Mouse (Mus musculus) neural tube, embryonic 12.5 days (tissue): Measurements from ENCODE around the gene Ackr3. TPM values are rescaled to one million over a fixed set of nuclear protein-coding genes. Genes with fewer than 3 reads are reported as not detected.

Experiments
- ATAC-seq: fragments of 200-750 bp; cut with Nextera tagmentation; 2 replicates; pipeline ENCODE4 v1.8.0; 2017; ENCODE audit warnings: low read depth, mild to moderate bottlenecking, moderate TSS enrichment, moderate library complexity; ENCODE audit not compliant: low FRiP score
- H3K27ac ChIP-seq: fragments of 300-500 bp; sonication (generic); 2 replicates; pipeline ENCODE4 v1.5.1; 2016
- H3K27me3 ChIP-seq: fragments of 300-500 bp; sonication (generic); replicated peaks from 2 replicates; pipeline ENCODE4 v1.6.1; 2016; ENCODE audit warnings: mild to moderate bottlenecking
- H3K36me3 ChIP-seq: fragments of 300-500 bp; sonication (generic); 2 replicates; pipeline ENCODE4 v1.6.1; 2016; ENCODE audit warnings: mild to moderate bottlenecking
- H3K4me1 ChIP-seq: fragments of 300-500 bp; sonication (generic); 2 replicates; pipeline ENCODE4 v1.6.1; 2016
- H3K4me2 ChIP-seq: fragments of 300-500 bp; sonication (generic); replicated peaks from 2 replicates; pipeline ENCODE4 v1.6.1; 2016; ENCODE audit warnings: mild to moderate bottlenecking
- H3K4me3 ChIP-seq: fragments of 300-500 bp; sonication (generic); 2 replicates; pipeline ENCODE4 v1.5.1; 2016
- H3K9ac ChIP-seq: fragments of 300-500 bp; sonication (generic); 2 replicates; pipeline ENCODE4 v1.6.1; 2016; ENCODE audit warnings: mild to moderate bottlenecking
- H3K9me3 ChIP-seq: fragments of 300-500 bp; sonication (generic); 2 replicates; pipeline ENCODE4 v1.6.1; 2016; ENCODE audit warnings: mild to moderate bottlenecking
- WGBS: fragments of 180-500 bp; shearing (Covaris S2); methylation state at CpG from one replicate; pipeline ENCODE4 v1.1.7; 2016; 5-methylcytosine and 5-hydroxymethylcytosine counted together
- polyA plus RNA-seq: library from polyadenylated mRNA; unstranded; fragments of >200 nt; fragmentation: Nextera tagmentation; extraction: Ambion mirVana; gene quantifications from 2 replicates; pipeline ENCODE4 v1.2.1, GENCODE M21; 2016

The Ackr3 gene
- polyA plus RNA-seq, 1 experiment from 2014 or later: 38.0 TPM

DNA sequence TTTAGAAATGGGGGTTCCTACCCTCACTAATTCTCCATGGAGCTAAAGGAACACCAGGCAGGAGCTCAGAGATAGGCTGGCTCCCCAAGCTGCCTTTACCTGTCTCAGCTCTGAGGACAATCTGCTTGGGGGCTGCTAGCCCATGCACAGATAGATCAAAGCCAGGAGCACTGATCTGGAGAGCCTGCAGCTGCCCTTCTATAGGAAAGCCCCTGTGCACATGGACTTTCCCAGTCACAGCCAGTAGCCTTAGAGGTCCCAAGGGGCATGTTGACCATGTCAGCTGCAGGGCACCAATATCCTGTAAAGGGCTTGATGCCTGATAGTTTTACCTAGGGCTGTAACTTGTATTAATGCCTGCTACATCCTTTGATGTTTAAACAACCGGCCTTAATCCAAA, 12.6 kb downstream of the Ackr3 start:
- Histone ChIP-seq H3K4me1 (peaks cover 33% of the 10 kb centered on the region), H3K4me2 (no peak overlapping the region), H3K27ac (no peak overlapping the region), H3K9ac (no peak overlapping the region), H3K27me3 (no peaks in the 10 kb centered on the region), H3K4me3 (no peak overlapping the region), H3K36me3 (peaks cover 46% of the 10 kb centered on the region), H3K9me3 (no peaks in the 10 kb centered on the region)
- no peak for ATAC-seq
- 72% methylated on average over 1 of the region's 1 CpGs for WGBS

DNA sequence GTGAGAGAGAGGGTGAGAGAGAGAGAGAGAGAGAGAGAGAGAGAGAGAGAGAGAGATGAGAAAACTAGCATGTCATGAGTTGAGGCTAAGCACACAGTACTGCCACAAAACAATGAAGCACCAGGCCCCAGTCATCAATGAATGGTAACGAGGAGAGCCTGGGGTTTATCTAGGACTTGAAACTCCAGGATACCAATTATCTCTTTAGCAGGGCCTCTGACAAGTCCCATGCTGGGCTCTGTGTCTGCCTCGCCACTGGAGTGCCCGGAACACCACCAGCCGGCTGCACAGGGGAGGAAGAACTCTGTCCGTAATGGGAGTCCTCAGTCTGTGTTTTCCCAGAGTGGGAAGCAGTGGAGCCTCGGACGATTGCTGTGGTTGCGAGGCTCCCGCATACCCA, 16.5 kb downstream of the Ackr3 start:
- no peaks in the 10 kb centered on the region for H3K27me3 ChIP-seq
- H3K36me3 ChIP-seq: peaks cover 15% of the 10 kb centered on the region
- no peak overlapping the region for H3K9ac ChIP-seq
- peaks cover 57% of the 10 kb centered on the region for H3K4me1 ChIP-seq
- H3K27ac ChIP-seq: no peak overlapping the region
- no peak overlapping the region for H3K4me3 ChIP-seq
- 0 out of 2 replicates have a peak overlapping the region, but pooled peaks have one; percentile 1 for H3K4me2 ChIP-seq
- no peak for ATAC-seq
- no peaks in the 10 kb centered on the region for H3K9me3 ChIP-seq
- 15% methylated on average over 9 of the region's 9 CpGs for WGBS

DNA sequence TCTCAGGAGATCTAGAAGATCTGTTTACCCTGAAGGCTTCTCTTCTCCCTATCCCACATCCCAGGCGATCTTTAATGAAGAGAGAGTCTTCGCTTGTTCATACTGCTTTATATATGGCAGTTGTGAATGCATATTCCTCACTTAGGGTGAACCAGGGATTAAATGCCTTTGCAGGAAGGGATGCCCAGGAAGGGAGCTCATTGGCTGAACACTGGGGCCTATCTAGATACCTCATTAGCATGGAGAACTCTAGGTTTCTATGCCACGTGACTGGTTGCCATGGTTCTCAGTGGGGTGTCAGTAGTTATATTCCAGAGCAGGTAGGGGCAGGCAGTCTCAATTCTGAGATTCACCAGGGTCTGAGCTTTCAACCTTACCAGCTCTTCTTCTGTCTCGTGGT, 17.1 kb downstream of the Ackr3 start:
- H3K9ac ChIP-seq: no peak overlapping the region
- WGBS: 57% methylated on average over 4 of the region's 4 CpGs
- H3K27ac ChIP-seq: no peak overlapping the region
- H3K27me3 ChIP-seq: no peaks in the 10 kb centered on the region
- H3K9me3 ChIP-seq: no peaks in the 10 kb centered on the region
- peaks cover 62% of the 10 kb centered on the region for H3K4me1 ChIP-seq
- ATAC-seq: no peak
- 0 out of 2 replicates have a peak overlapping the region, but pooled peaks have one; percentile 43 for H3K4me2 ChIP-seq
- no peak overlapping the region for H3K4me3 ChIP-seq
- H3K36me3 ChIP-seq: peaks cover 10% of the 10 kb centered on the region

DNA sequence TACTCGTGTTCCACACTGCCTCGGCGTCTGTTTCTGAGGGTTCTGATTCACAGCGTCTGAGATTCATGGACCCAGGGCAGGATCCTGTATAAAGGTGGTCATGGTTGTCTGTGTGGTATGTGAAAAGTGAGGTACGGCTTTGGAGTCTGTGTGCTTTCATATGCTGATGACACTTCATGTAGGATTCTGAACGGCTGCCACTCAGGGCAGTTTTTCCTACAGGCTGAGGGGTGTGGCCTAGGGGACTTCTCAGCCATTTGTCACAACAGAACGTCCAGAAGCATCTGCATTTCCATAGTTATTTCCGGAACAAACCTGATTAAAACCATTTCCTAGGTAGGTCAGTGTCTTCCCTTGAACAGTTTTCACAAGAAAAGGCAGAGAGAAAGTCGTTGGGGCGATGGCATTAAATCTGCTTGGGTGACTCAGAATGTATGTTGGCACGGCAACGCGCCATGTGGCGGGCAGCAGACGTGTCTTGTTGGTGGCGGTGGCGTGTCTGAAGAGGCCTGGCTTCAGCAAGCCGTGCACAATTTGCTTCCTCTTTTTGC, 18.1 kb downstream of the Ackr3 start:
- Histone ChIP-seq H3K9ac (no peak overlapping the region), H3K4me1 (peaks cover 64% of the 10 kb centered on the region), H3K27me3 (no peaks in the 10 kb centered on the region), H3K9me3 (no peaks in the 10 kb centered on the region), H3K27ac (peak overlapping the region; percentile 42; the same call in 1 of the 2 replicates), H3K36me3 (peaks cover 3% of the 10 kb centered on the region; the same call in 1 of the 2 replicates), H3K4me2 (peak overlapping the region; percentile 43), H3K4me3 (no peak overlapping the region)
- 22% methylated on average over 18 of the region's 18 CpGs for WGBS
- ATAC-seq: peak; percentile 87

DNA sequence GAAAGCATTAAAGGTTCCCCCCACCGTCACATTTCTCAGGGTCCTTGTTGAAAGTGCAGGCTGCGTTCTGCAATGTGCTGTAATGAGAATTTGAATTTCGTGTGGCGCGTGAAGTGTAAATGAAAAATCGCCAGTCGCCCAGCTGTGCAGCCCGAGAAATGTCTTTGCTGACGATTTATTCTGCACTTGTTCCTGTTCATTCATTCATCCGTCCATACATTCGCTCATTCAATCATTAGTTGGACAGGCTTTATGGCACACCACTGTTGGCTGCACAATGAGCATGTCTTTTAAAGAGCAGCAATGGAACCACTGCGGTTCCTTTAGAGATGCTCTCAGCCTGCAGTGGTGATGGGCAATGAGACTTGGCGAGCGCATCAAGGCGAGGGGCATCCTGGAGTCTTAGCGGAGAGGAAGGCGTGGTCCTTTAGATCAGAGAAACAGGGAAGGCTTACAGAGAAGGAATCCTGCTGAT, 18.7 kb downstream of the Ackr3 start:
- Histone ChIP-seq H3K27ac (peak overlapping the region; percentile 47; the same call in 1 of the 2 replicates), H3K4me2 (peak overlapping the region; percentile 43), H3K4me3 (no peak overlapping the region), H3K4me1 (peaks cover 66% of the 10 kb centered on the region), H3K27me3 (no peaks in the 10 kb centered on the region), H3K9me3 (no peaks in the 10 kb centered on the region), H3K36me3 (no peaks in the 10 kb centered on the region), H3K9ac (no peak overlapping the region)
- peak; percentile 65 for ATAC-seq
- 26% methylated on average over 17 of the region's 17 CpGs for WGBS

DNA sequence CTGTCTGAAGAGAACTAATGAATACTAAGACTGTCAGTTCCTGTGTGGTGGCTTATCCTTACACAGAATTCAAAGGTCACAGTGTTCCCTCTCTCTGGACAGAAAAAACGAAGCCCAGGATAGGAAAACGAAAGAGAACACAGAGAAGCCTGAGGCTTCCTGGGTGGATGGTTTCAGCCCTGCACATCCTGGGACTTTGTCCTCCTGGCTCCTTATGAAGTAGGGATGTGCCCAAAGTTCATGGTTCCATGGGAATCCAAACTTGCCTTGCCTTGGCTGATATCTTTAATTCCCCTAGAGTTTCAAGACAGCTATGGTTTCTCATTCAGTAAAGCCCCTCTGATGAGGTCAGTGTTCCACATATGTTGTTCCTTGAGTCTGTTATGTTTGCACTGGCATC, 19.2 kb downstream of the Ackr3 start:
- no peak for ATAC-seq
- H3K36me3 ChIP-seq: no peaks in the 10 kb centered on the region

DNA sequence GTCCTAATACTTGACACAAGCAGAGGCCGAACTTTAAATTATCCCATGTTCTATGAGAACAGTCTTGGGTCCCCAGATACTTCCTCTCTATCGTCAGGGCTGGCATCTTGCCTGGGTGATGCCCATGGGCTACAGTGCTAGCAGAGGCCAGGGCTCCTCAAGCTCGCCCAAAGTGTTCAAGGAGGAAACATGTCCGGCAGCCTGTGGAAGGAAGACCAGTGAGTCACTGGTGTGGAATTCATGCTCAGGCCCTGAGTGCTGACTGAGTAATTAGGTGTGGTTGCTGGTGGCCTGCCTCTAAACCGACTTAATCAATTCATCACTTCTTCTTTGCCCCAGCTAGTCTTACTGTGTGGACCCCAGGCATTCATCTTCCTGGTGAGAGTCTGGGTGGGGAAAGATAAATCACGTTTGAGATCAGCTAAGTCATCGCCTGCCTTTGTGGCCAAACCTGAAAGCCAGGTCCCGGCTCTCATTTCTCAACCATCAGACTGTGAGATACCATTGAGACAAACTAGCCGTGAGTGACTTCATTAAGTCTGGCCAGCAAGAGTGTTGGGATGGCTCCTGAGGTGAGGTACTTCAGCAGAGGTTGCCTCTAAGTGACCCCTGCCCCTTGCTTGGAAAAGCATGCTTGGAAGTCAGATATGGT, 21.9 kb downstream of the Ackr3 start:
- no peak for ATAC-seq

More for the DNA sequence above, 19.2 kb downstream of the Ackr3 start:
- WGBS: 43% methylated on average over 2 of the region's 2 CpGs
- Histone ChIP-seq H3K4me1 (peaks cover 71% of the 10 kb centered on the region), H3K4me3 (no peak overlapping the region), H3K9ac (no peak overlapping the region), H3K27ac (0 out of 2 replicates have a peak overlapping the region, but pooled peaks have one; percentile 47), H3K27me3 (no peaks in the 10 kb centered on the region), H3K9me3 (no peaks in the 10 kb centered on the region), H3K4me2 (peak overlapping the region; percentile 43; the same call in 1 of the 2 replicates)

DNA sequence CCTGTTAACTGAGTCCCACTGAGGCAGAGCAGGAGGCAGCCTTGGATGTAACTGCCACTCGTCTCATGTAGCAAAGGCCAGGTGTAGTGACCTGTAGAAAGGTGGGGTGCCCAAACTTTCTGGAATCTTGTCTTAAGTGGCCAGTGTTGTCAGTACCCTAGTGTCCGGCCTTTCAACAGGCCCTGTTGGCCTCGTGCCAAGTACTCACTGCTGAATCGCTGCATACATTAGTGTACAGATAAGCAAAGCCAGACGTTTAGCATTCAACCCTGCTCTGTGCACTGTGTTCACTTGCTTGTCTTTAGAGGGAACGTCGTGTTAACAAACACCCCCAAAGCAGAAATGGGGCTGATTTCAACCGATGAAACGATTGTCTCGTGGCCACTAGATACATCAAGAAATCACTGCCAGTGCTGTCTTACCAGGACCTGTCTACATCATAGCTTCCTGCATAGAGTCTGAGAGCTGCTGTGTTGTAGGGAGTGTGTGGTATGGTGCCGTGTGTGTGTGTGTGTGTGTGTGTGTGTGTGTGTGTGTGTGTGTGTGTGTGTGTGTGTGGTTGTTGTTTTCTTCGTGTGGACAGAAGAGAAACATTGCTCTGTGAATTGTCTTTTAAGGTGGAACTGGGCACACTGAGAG, 24.0 kb downstream of the Ackr3 start:
- no peaks in the 10 kb centered on the region for H3K9me3 ChIP-seq
- ATAC-seq: peak; percentile 70
- H3K27me3 ChIP-seq: no peaks in the 10 kb centered on the region
- H3K4me3 ChIP-seq: no peak overlapping the region
- no peak overlapping the region for H3K27ac ChIP-seq
- WGBS: 41% methylated on average over 12 of the region's 12 CpGs
- peaks cover 49% of the 10 kb centered on the region for H3K4me1 ChIP-seq
- H3K4me2 ChIP-seq: 0 out of 2 replicates have a peak overlapping the region, but pooled peaks have one; percentile 22
- no peak overlapping the region for H3K9ac ChIP-seq
- H3K36me3 ChIP-seq: no peaks in the 10 kb centered on the region

More for the DNA sequence above, 21.9 kb downstream of the Ackr3 start:
- H3K27me3 ChIP-seq: no peaks in the 10 kb centered on the region
- peaks cover 68% of the 10 kb centered on the region for H3K4me1 ChIP-seq
- H3K4me3 ChIP-seq: no peak overlapping the region
- H3K27ac ChIP-seq: no peak overlapping the region
- H3K4me2 ChIP-seq: no peak overlapping the region
- H3K36me3 ChIP-seq: no peaks in the 10 kb centered on the region
- H3K9ac ChIP-seq: no peak overlapping the region
- 63% methylated on average over 9 of the region's 9 CpGs for WGBS
- H3K9me3 ChIP-seq: no peaks in the 10 kb centered on the region

DNA sequence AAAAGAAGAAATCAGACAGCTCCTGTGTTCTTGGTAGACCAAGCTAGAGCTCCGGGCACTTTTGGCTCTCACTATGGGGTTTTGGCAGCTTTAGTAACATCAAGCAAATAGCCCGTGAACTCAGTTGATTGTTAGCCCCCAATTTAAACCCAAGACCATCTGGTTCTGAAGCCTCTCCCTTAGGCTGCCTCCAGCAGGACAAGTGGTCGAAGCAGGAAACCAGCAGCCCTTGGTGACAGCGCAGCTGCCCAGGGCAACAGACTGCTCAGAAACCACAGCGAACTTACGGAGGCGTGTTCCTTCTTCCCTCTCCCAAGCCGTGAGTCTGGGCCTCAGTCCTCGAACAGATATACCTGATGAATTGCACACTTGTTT, 24.5 kb downstream of the Ackr3 start:
- Histone ChIP-seq H3K27me3 (no peaks in the 10 kb centered on the region), H3K27ac (no peak overlapping the region), H3K4me3 (no peak overlapping the region), H3K4me2 (0 out of 2 replicates have a peak overlapping the region, but pooled peaks have one; percentile 22), H3K36me3 (no peaks in the 10 kb centered on the region), H3K9me3 (no peaks in the 10 kb centered on the region), H3K4me1 (peaks cover 44% of the 10 kb centered on the region), H3K9ac (no peak overlapping the region)
- peak; percentile 48 for ATAC-seq
- WGBS: 26% methylated on average over 9 of the region's 9 CpGs

DNA sequence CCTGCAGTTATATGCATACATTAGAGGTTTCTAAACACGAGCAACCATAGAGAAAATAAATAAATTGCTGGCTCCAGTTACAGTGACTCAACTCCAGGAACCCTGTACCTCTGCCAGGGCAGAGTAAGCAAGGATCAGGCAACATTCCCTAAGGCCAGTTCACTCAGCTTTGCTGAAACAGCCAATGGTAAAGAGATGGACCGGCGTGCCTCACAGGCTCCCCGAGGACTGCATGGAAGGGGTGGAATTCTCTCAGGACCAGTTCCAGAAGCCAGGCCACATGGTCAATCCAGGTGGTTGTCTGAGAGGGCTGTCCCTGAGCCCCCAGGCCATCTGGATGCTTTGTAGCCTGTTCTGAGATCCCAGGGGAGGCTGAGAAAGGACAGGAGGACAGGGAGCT, 26.8 kb downstream of the Ackr3 start:
- no peaks in the 10 kb centered on the region for H3K36me3 ChIP-seq
- H3K27ac ChIP-seq: no peak overlapping the region
- WGBS: 69% methylated on average over 4 of the region's 4 CpGs
- no peaks in the 10 kb centered on the region for H3K27me3 ChIP-seq
- no peaks in the 10 kb centered on the region for H3K9me3 ChIP-seq
- no peak for ATAC-seq
- H3K4me3 ChIP-seq: no peak overlapping the region
- no peak overlapping the region for H3K9ac ChIP-seq
- H3K4me2 ChIP-seq: no peak overlapping the region
- peaks cover 23% of the 10 kb centered on the region for H3K4me1 ChIP-seq

DNA sequence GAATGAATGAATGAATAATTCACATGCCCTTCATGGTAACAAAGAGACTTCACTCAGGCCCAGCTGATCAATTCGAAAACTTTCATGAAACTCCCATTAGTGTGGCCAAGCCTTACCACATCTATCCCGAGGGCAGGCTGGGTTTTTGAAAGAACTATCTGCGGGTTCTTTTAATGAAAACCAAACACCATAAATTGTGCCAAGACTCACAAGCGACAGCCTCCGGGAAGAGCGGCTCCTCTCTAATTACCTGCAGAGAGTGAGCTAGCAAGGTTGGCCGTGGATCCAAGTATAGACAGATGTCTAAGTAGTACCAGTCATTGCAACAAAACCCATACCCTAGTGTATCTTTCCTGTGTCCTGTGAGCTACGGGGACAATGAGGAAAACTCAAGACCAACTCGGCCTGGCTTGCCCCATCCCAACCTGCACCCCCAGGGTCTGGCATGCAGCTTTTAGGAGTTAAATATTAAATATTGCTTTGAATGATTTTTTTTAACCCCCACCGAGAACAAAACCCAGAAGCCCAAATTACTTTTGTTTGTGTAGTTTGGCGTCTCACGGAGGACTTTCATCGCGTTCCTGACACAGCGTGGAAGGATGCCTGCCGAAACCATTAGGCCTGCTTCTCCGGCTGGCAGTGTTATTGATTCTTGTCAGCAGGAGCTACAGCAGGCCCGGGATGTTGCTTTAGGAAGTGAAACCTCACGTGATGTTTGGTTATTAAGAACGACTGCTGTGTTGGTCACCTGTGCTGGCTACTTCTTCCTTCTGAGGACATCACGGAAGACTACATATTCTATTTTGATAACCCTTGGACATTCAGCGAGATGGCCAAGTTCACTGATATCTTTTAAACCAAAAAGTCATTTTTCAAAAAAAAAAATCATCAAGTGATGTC, 28.1 kb downstream of the Ackr3 start:
- 63% methylated on average over 22 of the region's 22 CpGs for WGBS
- H3K9ac ChIP-seq: no peak overlapping the region
- H3K4me2 ChIP-seq: no peak overlapping the region
- no peaks in the 10 kb centered on the region for H3K9me3 ChIP-seq
- peaks cover 19% of the 10 kb centered on the region for H3K4me1 ChIP-seq
- ATAC-seq: no peak
- H3K36me3 ChIP-seq: no peaks in the 10 kb centered on the region
- no peak overlapping the region for H3K27ac ChIP-seq
- no peaks in the 10 kb centered on the region for H3K27me3 ChIP-seq
- H3K4me3 ChIP-seq: no peak overlapping the region

DNA sequence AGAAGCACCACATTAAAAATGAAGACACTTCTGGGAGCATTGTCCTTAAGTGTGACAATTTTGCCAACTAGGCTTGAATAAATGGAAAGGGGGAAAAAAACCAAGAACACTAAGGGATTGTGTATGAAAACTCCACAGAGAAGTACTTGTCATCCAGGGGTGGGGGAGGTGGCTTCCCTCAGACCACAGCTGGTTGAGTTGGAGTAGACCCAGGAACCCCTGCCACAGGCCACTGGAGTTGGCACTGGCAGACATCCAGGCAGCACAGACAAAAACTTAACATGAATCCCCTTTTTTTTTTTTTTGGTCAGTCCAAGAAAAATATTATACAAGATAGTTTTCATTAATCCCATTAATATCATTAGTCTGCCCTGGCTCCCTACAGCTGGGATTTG, 28.7 kb downstream of the Ackr3 start:
- no peaks in the 10 kb centered on the region for H3K36me3 ChIP-seq
- no peak overlapping the region for H3K27ac ChIP-seq
- H3K4me2 ChIP-seq: no peak overlapping the region
- peaks cover 1% of the 10 kb centered on the region; the same call in 1 of the 2 replicates for H3K9me3 ChIP-seq
- no peak overlapping the region for H3K9ac ChIP-seq
- H3K4me1 ChIP-seq: peaks cover 17% of the 10 kb centered on the region
- no peak for ATAC-seq
- no peaks in the 10 kb centered on the region for H3K27me3 ChIP-seq
- H3K4me3 ChIP-seq: no peak overlapping the region
